Mouse (Mus musculus) ES-E14 (cell line): Measurements from ENCODE around the gene Pnliprp2. TPM values are rescaled to one million over a fixed set of nuclear protein-coding genes. Genes with fewer than 3 reads are reported as not detected.

Experiments used
- DNase-seq: peaks from one replicate; pipeline ENCODE4 v3.0.0-alpha.2; 2013; ENCODE audit warnings: low read depth, low spot score
- H3K27ac ChIP-seq: 2 replicates; pipeline ENCODE4 v1.5.1; 2012; ENCODE audit warnings: low read depth, mild to moderate bottlenecking, low read length, moderate library complexity, mixed read lengths; ENCODE audit not compliant: poor library complexity, insufficient read depth, severe bottlenecking
- H3K36me3 ChIP-seq: 2 replicates; pipeline ENCODE4 v1.6.1; 2012; ENCODE audit warnings: mild to moderate bottlenecking, low read length, moderate library complexity, mixed read lengths; ENCODE audit not compliant: control insufficient read depth, poor library complexity, insufficient read depth, severe bottlenecking
- H3K4me1 ChIP-seq, 2 experiments: fragments of 150-350 bp in 1 of 2; sonication (generic) in 1 of 2; 2 replicates each; pipeline ENCODE4 v1.6.1; 2012; ENCODE audit warnings: low read length in 2 of 2, mild to moderate bottlenecking in 1 of 2, mixed read lengths in 1 of 2; ENCODE audit not compliant: control insufficient read depth in 2 of 2, insufficient read depth in 2 of 2, poor library complexity in 1 of 2
- H3K4me3 ChIP-seq, 2 experiments: fragments of 150-350 bp in 1 of 2; sonication (generic) in 1 of 2; 2 replicates each; pipeline ENCODE4 v1.5.1; 2012; ENCODE audit warnings: low read length in 2 of 2, low read depth in 1 of 2, mild to moderate bottlenecking in 1 of 2, mixed read lengths in 1 of 2; ENCODE audit not compliant: insufficient read depth in 1 of 2, poor library complexity in 1 of 2, severe bottlenecking in 1 of 2
- H3K9ac ChIP-seq: 2 replicates; pipeline ENCODE4 v1.6.1; 2012; ENCODE audit warnings: low read depth, mild to moderate bottlenecking, low read length, mixed read lengths; ENCODE audit not compliant: poor library complexity, insufficient read depth, severe bottlenecking
- H3K9me3 ChIP-seq: fragments of 150-350 bp; sonication (generic); 2 replicates; pipeline ENCODE4 v1.6.1; 2012; ENCODE audit warnings: low read depth, mild to moderate bottlenecking, low read length; ENCODE audit not compliant: control insufficient read depth, insufficient read depth
- CHD2 ChIP-seq: IDR thresholded peaks from 2 replicates; pipeline ENCODE4 v1.6.1; 2014; ENCODE audit warnings: mild to moderate bottlenecking, low read depth, low read length, inconsistent platforms
- HCFC1 ChIP-seq: IDR thresholded peaks from 2 replicates; pipeline ENCODE4 v1.6.1; 2012; ENCODE audit warnings: low read length, inconsistent platforms, borderline replicate concordance; ENCODE audit not compliant: insufficient read depth
- MAFK ChIP-seq: IDR thresholded peaks from 2 replicates; pipeline ENCODE4 v1.6.1; 2014; ENCODE audit warnings: mild to moderate bottlenecking, low read depth, low read length, inconsistent platforms; ENCODE audit not compliant: insufficient read depth
- ZC3H11A ChIP-seq: IDR thresholded peaks from 2 replicates; pipeline ENCODE4 v1.6.1; 2012; ENCODE audit warnings: low read depth, mild to moderate bottlenecking, inconsistent platforms, low read length, borderline replicate concordance
- ZNF384 ChIP-seq: IDR thresholded peaks from 2 replicates; pipeline ENCODE4 v1.6.1; 2012; ENCODE audit warnings: low read depth, low read length, inconsistent platforms
- in situ Hi-C, 2 experiments: fragments of 600-800 bp; cut with MboI; formaldehyde crosslinking; loops; one replicate each; pipeline ENCODE4 v1.15.1; 2025; ENCODE audit warnings: low sequenced_read_pairs in 2 of 2, inconsistent platforms in 1 of 2; ENCODE audit not compliant: unreplicated experiment in 2 of 2
- total RNA-seq: library from RNA; depleted of rRNA; stranded (reverse); fragments of 300-350 nt; gene quantifications from 2 replicates; pipeline ENCODE4 v1.2.3, GENCODE M21; 2012

Pnliprp2 gene
- total RNA-seq, 1 experiment = 0.40 TPM

DNA sequence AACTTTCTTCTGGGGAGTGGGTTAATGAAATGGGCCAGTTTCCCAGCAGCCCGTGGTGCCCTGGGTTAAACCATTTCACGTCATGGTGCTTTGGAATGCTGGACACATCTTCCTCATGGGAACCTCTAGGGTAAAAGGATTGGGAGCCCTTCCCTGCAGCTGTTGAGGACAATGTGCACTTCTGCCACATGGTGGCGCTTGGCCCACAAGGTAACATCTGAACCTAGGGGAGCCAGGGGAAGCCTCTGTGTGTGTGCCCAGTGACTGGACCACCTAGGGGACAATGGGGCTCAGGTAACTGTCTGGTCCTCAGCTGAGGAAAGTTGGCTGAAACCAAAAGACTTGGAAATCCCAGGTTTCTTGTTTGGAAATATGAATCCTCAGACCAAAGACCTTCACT is 46.8 kb downstream of the Pnliprp2 start:
- Histone ChIP-seq H3K36me3 (no peaks in the 10 kb centered on the region), H3K27ac (no peak overlapping the region), H3K4me1 (no peaks in the 10 kb centered on the region), H3K4me3 (no peak overlapping the region), H3K9ac (no peak overlapping the region), H3K9me3 (no peaks in the 10 kb centered on the region)
- in situ Hi-C loops = no loop called here
- TF ChIP-seq MAFK (no peak), ZC3H11A (peak; percentile 59; the same call in 1 of the 2 replicates), HCFC1 (no peak)
- peak; percentile 60 for DNase-seq

DNA sequence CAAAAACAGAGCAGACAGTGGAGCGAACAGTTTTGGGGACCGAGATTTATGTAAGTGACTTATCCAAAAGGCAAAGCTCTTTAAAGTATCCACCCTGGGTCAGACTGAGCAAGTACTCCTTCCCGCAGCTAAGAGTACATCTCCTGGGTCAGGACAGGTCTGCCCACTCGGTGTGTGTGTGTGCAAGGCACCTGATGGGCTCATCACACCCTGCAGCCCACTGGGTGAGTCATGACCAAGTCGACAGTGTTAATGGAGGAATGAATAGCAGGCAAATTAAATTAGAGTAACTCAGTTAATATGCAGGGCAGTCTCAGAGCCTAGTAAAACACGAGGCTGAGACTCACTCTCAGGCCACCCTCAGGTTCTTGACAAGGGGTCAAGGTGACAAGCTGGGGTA is 49.3 kb downstream of the Pnliprp2 start:
- DNase-seq = no peak
- Histone ChIP-seq H3K9me3 (no peaks in the 10 kb centered on the region), H3K36me3 (no peaks in the 10 kb centered on the region), H3K9ac (no peak overlapping the region), H3K27ac (no peak overlapping the region), H3K4me3 (no peak overlapping the region), H3K4me1 (no peaks in the 10 kb centered on the region)
- in situ Hi-C loops = no loop called here
- TF ChIP-seq ZNF384 = no peak
- no peak for TF ChIP-seq ZC3H11A
- no peak for TF ChIP-seq HCFC1
- TF ChIP-seq MAFK = no peak
- TF ChIP-seq CHD2 = no peak

DNA sequence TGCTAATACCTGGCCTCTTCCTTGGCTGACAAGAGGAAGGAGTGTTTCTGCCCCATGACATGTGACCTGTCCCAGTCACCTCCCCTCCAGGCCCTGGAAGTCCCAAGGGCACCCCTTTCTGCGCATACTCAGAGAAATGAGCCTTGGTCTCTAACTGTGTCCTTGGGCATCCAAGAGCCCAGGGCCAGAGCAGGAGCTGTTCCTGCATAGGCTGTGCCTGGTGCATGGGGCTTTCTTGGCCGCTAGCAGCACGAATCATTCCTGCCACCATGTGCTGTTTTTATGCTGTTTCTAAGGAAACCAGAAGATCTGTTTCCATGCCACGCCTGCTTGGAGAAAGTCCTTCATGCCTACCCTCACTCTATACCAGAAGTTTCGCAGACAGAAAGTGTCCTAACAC is 51.0 kb downstream of the Pnliprp2 start:
- no peaks in the 10 kb centered on the region for H3K36me3 ChIP-seq
- TF ChIP-seq ZC3H11A (no peak), MAFK (no peak), HCFC1 (no peak), ZNF384 (no peak), CHD2 (no peak)
- no peaks in the 10 kb centered on the region for H3K9me3 ChIP-seq
- no peak overlapping the region for H3K9ac ChIP-seq
- H3K27ac ChIP-seq = no peak overlapping the region
- H3K4me1 ChIP-seq = no peaks in the 10 kb centered on the region
- in situ Hi-C loops = no loop called here
- no peak for DNase-seq
- no peak overlapping the region for H3K4me3 ChIP-seq

- Histone ChIP-seq H3K9me3 (no peaks in the 10 kb centered on the region), H3K27ac (no peak overlapping the region), H3K36me3 (no peaks in the 10 kb centered on the region), H3K4me1 (no peaks in the 10 kb centered on the region; a peak in 1 of 4 replicates), H3K4me3 (no peak overlapping the region), H3K9ac (no peak overlapping the region)
- in situ Hi-C loops = no loop called here
- TF ChIP-seq CHD2 = no peak
- DNase-seq = no peak
Observed at GRCm38 (mm10) chr19:58815179-58815922, 55.8 kb downstream of the Pnliprp2 start.

DNA sequence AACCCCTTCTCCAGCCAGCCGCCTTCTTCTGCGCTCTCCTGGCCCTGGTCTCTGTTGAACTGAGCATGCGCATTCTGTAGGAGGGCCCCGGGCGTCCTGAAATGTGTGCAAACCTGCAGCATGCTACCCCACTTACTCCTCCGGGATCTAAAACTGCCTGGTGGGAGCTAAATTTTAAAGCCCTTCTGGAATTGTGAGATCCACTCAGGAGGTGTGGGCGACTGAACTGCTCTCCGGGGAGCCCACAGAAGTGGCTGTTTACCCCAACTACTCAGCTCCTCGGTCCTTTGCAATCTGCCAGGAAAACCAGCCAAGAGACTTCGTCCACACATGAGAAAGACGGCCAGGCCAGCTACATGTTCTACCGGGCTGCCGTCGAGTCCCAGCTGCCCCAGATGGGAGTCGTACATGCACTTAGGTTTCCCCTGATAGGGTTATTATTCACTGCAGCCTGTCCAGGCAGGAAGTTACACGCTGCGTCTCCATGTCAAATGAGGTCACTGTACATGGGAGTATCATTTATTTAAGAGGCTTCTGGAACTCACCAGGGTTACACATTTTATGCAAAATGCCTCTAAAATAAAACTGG is 57.0 kb downstream of the Pnliprp2 start:
- in situ Hi-C loops = no loop called here
- no peak for DNase-seq

More for the DNA sequence above, 57.0 kb downstream of the Pnliprp2 start:
- no peak overlapping the region for H3K4me3 ChIP-seq
- no peaks in the 10 kb centered on the region for H3K9me3 ChIP-seq
- H3K36me3 ChIP-seq = no peaks in the 10 kb centered on the region
- no peak overlapping the region for H3K9ac ChIP-seq
- no peak overlapping the region for H3K27ac ChIP-seq
- H3K4me1 ChIP-seq = no peaks in the 10 kb centered on the region; a peak in 1 of 4 replicates
- TF ChIP-seq ZNF384 = no peak
